Mouse (Mus musculus) forebrain, embryonic 15.5 days (tissue): ENCODE results near the gene Grk6. TPM values are rescaled to one million over a fixed set of nuclear protein-coding genes. Genes with fewer than 3 reads are reported as not detected.
A peak's percentile ranks its signal among the peaks of the same experiment; 100 is the strongest.

ENCODE experiments used
- ATAC-seq: fragments of 200-750 bp; cut with Nextera tagmentation; replicated peaks from 2 replicates; pipeline ENCODE4 v1.8.0; 2017; ENCODE audit warnings: mild to moderate bottlenecking, moderate TSS enrichment, moderate library complexity
- H3K27ac ChIP-seq: fragments of 300-500 bp; sonication (generic); replicated peaks from 2 replicates; pipeline ENCODE4 v1.5.1; 2015; ENCODE audit warnings: mild to moderate bottlenecking, inconsistent platforms
- H3K27me3 ChIP-seq: fragments of 300-500 bp; sonication (generic); 2 replicates; pipeline ENCODE4 v1.6.1; 2015; ENCODE audit warnings: inconsistent platforms
- H3K36me3 ChIP-seq: fragments of 300-500 bp; sonication (generic); 2 replicates; pipeline ENCODE4 v1.6.1; 2015; ENCODE audit warnings: mild to moderate bottlenecking, inconsistent platforms
- H3K4me1 ChIP-seq: fragments of 300-500 bp; sonication (generic); 2 replicates; pipeline ENCODE4 v1.6.1; 2015; ENCODE audit warnings: inconsistent platforms
- H3K4me2 ChIP-seq: fragments of 300-500 bp; sonication (generic); replicated peaks from 2 replicates; pipeline ENCODE4 v1.6.1; 2015; ENCODE audit warnings: mild to moderate bottlenecking, inconsistent platforms
- H3K4me3 ChIP-seq: fragments of 300-500 bp; sonication (generic); 2 replicates; pipeline ENCODE4 v1.5.1; 2015; ENCODE audit warnings: mild to moderate bottlenecking, inconsistent platforms
- H3K9ac ChIP-seq: fragments of 300-500 bp; sonication (generic); replicated peaks from 2 replicates; pipeline ENCODE4 v1.6.1; 2015; ENCODE audit warnings: mild to moderate bottlenecking, inconsistent platforms
- H3K9me3 ChIP-seq: fragments of 300-500 bp; sonication (generic); 2 replicates; pipeline ENCODE4 v1.6.1; 2016; ENCODE audit warnings: inconsistent platforms
- WGBS: fragments of 180-500 bp; shearing (Covaris S2); methylation state at CpG from one replicate; pipeline ENCODE4 v1.1.7; 2015; ENCODE audit warnings: mixed read lengths; 5-methylcytosine and 5-hydroxymethylcytosine counted together
- polyA plus RNA-seq: library from polyadenylated mRNA; unstranded; fragments of >200 nt; fragmentation: Nextera tagmentation; extraction: Ambion mirVana; gene quantifications from 2 replicates; pipeline ENCODE4 v1.2.1, GENCODE M21; 2015

The Grk6 gene
- polyA plus RNA-seq, 1 experiment from 2014 or later, result 46.1 TPM

DNA sequence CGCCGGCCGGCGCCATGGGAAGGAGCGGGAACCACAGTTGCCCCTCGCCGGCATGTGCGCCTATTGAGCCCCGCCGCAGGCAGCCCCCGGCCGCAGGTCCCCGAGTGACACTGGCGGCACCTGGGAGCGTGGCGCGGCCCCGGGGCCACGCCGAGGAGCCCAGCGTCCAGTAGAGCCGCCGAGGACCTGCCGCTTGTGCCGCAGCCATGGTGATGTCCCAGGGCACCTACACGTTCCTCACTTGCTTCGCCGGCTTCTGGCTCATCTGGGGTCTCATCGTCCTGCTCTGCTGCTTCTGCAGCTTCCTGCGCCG lies 26.9 kb downstream of the Grk6 start:
- peak overlapping the region; percentile 54 for H3K4me3 ChIP-seq
- no peak for ATAC-seq
- H3K4me1 ChIP-seq, result peaks cover 85% of the 10 kb centered on the region
- under 1% methylated on average over 31 of the region's 31 CpGs for WGBS
- no peaks in the 10 kb centered on the region for H3K27me3 ChIP-seq
- H3K9me3 ChIP-seq, result no peaks in the 10 kb centered on the region
- peak overlapping the region; percentile 92 for H3K27ac ChIP-seq
- H3K36me3 ChIP-seq, result peaks cover 31% of the 10 kb centered on the region
- peak overlapping the region; percentile 75 for H3K9ac ChIP-seq
- peak overlapping the region; percentile 99 for H3K4me2 ChIP-seq

DNA sequence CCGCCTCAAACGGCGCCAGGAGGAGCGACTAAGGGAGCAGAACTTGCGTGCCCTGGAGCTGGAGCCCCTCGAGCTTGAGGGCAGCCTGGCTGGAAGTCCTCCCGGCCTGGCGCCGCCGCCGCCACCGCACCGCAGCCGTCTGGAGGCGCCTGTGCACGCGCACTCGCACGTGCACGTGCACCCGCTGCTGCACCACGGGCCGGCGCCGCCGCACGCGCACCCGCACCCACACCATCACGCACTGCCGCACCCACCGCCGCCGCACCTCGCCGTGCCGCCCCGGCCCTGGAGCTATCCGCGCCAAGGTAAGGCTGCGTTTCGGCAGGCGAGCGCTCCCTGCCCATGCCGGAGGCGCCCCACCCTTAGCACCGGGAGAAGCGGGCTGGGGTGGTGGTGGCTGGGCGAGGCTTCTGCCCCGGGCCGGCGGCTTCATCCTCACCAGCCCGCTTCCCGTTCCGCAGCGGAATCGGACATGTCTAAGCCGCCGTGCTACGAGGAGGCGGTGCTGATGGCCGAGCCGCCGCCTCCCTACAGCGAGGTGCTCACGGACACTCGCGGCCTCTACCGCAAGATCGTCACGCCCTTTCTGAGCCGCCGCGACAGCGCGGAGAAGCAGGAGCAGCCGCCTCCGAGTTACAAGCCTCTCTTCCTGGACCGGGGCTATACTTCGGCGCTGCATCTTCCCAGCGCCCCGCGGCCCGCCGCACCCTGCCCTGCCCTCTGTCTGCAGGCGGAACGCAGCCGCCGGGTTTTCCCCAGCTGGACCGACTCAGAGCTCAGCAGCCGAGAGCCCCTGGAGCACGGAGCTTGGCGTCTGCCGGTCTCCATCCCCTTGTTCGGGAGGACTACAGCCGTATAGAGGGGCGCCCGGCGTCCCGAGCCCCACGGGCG lies 27.5 kb downstream of the Grk6 start:
- Histone ChIP-seq H3K27ac (peak overlapping the region; percentile 92), H3K4me1 (peaks cover 81% of the 10 kb centered on the region), H3K4me3 (peak overlapping the region; percentile 54), H3K4me2 (peak overlapping the region; percentile 99), H3K9ac (peak overlapping the region; percentile 75), H3K9me3 (no peaks in the 10 kb centered on the region), H3K27me3 (no peaks in the 10 kb centered on the region), H3K36me3 (peaks cover 37% of the 10 kb centered on the region)
- peak; percentile 51 for ATAC-seq
- under 1% methylated on average over 102 of the region's 103 CpGs for WGBS

DNA sequence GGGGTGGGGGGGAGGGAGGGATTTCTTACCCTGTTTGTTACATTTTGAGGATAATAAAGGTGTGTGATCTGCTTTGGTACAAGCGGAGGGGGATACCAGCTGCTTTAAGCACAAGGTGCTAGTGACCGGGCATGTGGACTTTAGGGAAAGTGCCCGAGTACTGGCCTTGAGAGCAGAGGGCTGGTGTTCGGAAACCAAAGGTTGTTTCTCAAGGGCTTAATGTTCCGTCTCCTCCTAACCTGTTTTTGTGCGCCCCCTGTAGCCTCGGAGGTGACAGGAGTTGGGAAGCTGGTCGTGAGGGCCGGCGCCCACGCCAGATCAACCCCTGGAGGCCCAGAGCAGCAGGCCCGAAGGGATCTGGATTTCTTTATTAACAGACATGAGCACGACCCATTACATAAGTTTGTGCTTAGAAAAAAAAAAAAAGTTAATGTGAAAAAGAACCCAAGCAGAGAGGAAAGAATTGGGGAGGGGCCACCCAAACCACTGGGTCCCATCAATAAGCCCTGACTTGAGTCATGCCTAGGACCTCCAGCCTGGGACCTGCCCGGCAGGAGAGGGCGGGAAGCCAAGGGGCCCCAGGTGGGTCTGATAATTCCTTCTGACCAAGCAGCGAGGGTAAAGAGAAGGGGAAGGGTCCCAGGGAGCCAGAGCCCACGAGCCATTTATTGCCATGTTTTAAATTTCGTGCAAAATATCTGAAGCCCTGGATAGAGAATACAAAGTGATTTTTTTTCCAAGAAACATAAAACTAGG lies 28.4 kb downstream of the Grk6 start:
- Histone ChIP-seq H3K9me3 (no peaks in the 10 kb centered on the region), H3K9ac (peak overlapping the region; percentile 75), H3K4me2 (peak overlapping the region; percentile 99), H3K4me1 (peaks cover 80% of the 10 kb centered on the region), H3K4me3 (peak overlapping the region; percentile 54), H3K27ac (peak overlapping the region; percentile 92), H3K27me3 (no peaks in the 10 kb centered on the region), H3K36me3 (peaks cover 44% of the 10 kb centered on the region)
- no peak for ATAC-seq
- 22% methylated on average over 18 of the region's 18 CpGs for WGBS

DNA sequence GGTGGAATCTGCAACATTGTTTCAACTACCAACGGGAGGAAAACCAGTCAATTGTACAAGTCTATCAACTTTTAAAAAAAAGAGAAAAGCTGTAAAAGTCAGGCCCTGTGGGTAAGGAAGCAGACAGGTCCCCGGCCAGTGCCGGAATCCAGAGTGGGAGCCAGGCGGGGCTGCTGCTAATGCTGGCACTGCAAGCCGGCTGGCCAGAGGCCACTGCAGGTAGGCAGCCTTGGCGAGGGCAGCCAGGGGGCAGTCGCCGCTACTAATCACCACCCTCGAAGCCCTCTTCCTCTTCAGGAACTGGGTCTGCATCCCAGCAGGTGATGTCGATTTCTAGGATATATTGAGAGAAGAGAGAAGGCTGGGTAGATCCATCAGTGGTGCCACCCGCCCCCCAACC lies 29.1 kb downstream of the Grk6 start:
- Histone ChIP-seq H3K4me1 (peaks cover 74% of the 10 kb centered on the region), H3K27ac (peak overlapping the region; percentile 92), H3K4me3 (no peak overlapping the region), H3K9ac (0 out of 2 replicates have a peak overlapping the region, but pooled peaks have one; percentile 75), H3K4me2 (no peak overlapping the region), H3K9me3 (no peaks in the 10 kb centered on the region), H3K36me3 (peaks cover 49% of the 10 kb centered on the region), H3K27me3 (no peaks in the 10 kb centered on the region)
- no peak for ATAC-seq
- WGBS, result 41% methylated on average over 11 of the region's 11 CpGs

DNA sequence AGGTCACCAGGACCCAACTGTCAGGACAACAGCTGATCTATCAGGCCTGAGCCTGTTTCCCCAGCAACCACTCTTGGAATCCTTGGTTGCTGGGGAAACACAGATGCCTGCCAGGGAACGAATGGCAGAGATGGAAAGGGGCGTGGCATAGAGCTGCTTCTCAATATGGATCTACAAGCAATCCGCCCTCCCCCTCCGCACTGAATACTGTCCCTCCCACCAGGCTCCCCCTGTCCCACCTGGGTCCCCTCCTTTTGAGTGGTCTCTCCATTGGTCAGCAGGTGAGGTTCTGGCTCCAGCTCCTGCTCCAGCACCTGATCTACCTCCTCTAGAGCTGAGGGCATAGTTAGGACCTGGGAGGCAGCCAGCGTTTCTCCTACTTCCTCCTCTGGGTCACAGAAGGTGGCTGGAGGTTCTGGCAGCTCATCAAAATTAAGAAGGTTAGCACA lies 29.8 kb downstream of the Grk6 start:
- no peaks in the 10 kb centered on the region for H3K9me3 ChIP-seq
- no peaks in the 10 kb centered on the region for H3K27me3 ChIP-seq
- WGBS, result 9% methylated on average over 5 of the region's 5 CpGs
- H3K27ac ChIP-seq, result peak overlapping the region; percentile 92
- H3K36me3 ChIP-seq, result peaks cover 56% of the 10 kb centered on the region
- H3K4me2 ChIP-seq, result peak overlapping the region; percentile 10; the same call in 1 of the 2 replicates
- peaks cover 67% of the 10 kb centered on the region for H3K4me1 ChIP-seq
- H3K4me3 ChIP-seq, result no peak overlapping the region
- peak; percentile 23; the same call in 1 of the 2 replicates for ATAC-seq
- 0 out of 2 replicates have a peak overlapping the region, but pooled peaks have one; percentile 12 for H3K9ac ChIP-seq

DNA sequence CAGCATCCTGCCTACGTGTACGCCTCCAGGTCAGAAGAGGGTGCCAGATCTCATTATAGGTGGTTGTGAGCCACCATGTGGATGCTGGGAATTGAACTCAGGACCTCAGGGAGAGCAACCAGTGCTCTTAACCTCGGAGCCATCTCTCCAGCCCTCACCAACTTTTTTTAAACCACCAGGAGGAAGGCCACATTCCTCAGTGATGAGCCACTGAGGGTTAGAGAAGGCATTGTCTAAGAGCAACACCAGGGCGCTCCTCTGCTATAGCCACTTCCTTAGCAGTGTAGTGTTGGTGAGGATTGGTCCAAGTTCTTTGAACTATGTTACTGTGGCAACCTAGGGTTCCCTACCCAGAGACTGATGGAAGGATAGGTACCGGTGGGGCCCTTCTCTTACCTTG lies 30.9 kb downstream of the Grk6 start:
- H3K36me3 ChIP-seq, result peaks cover 67% of the 10 kb centered on the region
- H3K4me3 ChIP-seq, result no peak overlapping the region
- WGBS, result 88% methylated on average over 5 of the region's 5 CpGs
- H3K4me2 ChIP-seq, result no peak overlapping the region
- H3K27me3 ChIP-seq, result no peaks in the 10 kb centered on the region
- H3K27ac ChIP-seq, result peak overlapping the region; percentile 92; the same call in 1 of the 2 replicates
- no peaks in the 10 kb centered on the region for H3K9me3 ChIP-seq
- no peak for ATAC-seq
- H3K4me1 ChIP-seq, result peaks cover 56% of the 10 kb centered on the region
- no peak overlapping the region for H3K9ac ChIP-seq

DNA sequence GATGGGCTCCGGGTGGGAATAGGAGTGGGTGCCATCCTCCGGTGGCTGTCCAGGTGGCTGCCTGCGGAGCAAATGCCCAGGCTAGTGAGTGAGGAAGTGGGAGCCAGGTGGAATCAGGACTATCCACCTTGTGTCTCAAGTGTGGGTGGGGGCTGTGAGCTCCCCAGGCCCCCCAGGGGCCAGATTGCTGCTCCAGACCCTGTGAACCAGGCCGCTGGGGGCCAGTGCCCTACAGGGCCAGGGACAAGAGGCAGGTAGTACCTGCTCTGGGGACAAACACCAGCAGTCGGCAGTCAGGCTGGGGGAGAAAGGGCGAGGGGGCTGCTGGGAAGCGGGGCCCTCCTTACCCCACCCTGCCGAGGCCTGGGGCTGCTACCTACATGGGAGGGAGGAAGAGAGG lies 31.4 kb downstream of the Grk6 start:
- H3K4me1 ChIP-seq, result peaks cover 51% of the 10 kb centered on the region
- no peak overlapping the region for H3K9ac ChIP-seq
- no peak overlapping the region for H3K4me3 ChIP-seq
- H3K27me3 ChIP-seq, result no peaks in the 10 kb centered on the region
- WGBS, result 95% methylated on average over 8 of the region's 8 CpGs
- no peak overlapping the region for H3K4me2 ChIP-seq
- peak overlapping the region; percentile 92; the same call in 1 of the 2 replicates for H3K27ac ChIP-seq
- peaks cover 72% of the 10 kb centered on the region for H3K36me3 ChIP-seq
- no peaks in the 10 kb centered on the region for H3K9me3 ChIP-seq
- ATAC-seq, result no peak

DNA sequence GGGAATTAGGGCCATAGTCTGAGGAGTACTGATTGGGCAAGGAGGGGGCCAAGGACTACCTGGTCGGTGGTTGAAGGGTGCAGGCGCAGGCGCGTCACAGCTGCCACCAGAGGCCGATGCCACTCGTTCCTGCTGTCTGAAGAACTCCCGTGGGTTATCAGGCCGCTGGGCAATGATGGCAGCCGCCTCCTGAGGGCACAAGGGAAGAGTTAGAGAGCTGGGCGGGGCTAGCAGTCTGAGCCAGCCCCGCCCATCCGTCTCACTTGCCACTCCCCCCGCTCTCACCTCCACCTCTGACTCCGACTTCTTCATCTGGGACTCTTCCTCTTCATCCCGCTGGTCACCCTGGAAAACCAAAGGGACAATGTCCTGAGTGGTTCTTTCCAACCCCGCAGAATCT lies 32.6 kb downstream of the Grk6 start:
- Histone ChIP-seq H3K9me3 (no peaks in the 10 kb centered on the region), H3K27me3 (no peaks in the 10 kb centered on the region)
- ATAC-seq, result no peak

DNA sequence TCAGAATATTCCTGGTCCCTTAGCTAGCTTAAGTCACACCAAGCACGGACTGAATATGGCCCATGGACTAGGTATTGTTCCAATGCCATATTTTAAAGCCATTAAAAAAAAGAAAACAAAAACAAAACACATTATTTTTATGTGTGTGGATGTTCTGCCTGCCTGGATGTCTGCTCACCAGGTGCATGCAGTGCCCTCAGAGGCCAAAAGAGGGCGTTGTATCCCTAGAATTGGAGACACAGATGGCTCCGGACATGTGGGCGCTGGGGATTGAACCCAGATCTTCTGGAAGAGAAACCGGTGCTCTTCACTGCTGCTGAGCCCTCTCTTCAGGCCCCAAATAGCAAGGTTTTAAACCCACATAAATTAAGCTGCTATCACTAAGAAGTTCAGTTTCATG lies 33.2 kb downstream of the Grk6 start:
- Histone ChIP-seq H3K27ac (peak overlapping the region; percentile 31; the same call in 1 of the 2 replicates), H3K27me3 (no peaks in the 10 kb centered on the region), H3K9me3 (no peaks in the 10 kb centered on the region), H3K4me3 (no peak overlapping the region), H3K9ac (no peak overlapping the region), H3K4me1 (peaks cover 47% of the 10 kb centered on the region), H3K36me3 (peaks cover 89% of the 10 kb centered on the region), H3K4me2 (no peak overlapping the region)
- WGBS, result 48% methylated on average over 5 of the region's 5 CpGs
- ATAC-seq, result no peak

More for the DNA sequence above, 32.6 kb downstream of the Grk6 start:
- Histone ChIP-seq H3K27ac (peak overlapping the region; percentile 31; the same call in 1 of the 2 replicates), H3K36me3 (peaks cover 85% of the 10 kb centered on the region), H3K4me1 (peaks cover 47% of the 10 kb centered on the region), H3K4me2 (no peak overlapping the region), H3K9ac (no peak overlapping the region), H3K4me3 (no peak overlapping the region)
- WGBS, result 70% methylated on average over 16 of the region's 16 CpGs

DNA sequence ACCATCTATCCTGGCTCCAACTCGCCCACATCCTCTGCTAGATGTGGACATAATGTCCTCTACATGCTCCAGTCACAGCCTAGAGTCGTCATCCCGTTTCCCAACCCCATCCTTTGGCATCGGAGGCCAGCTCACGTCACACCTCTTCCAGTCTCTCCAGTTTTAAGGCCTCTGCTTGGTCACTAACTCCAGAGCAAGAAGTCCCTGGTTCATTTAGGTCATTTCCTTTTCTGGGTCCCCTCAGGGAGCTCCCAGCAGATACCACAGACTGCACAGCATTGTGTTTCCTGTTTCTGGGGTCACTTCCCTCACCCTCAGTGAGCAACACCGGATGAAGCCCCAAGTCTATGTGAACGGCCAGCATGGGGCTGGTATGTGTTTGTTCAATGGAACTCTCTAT lies 34.1 kb downstream of the Grk6 start:
- Histone ChIP-seq H3K27ac (no peak overlapping the region), H3K27me3 (no peaks in the 10 kb centered on the region), H3K4me3 (no peak overlapping the region), H3K4me1 (peaks cover 47% of the 10 kb centered on the region), H3K9ac (no peak overlapping the region), H3K4me2 (no peak overlapping the region), H3K9me3 (no peaks in the 10 kb centered on the region), H3K36me3 (peaks cover 82% of the 10 kb centered on the region)
- no peak for ATAC-seq
- 86% methylated on average over 7 of the region's 7 CpGs for WGBS

DNA sequence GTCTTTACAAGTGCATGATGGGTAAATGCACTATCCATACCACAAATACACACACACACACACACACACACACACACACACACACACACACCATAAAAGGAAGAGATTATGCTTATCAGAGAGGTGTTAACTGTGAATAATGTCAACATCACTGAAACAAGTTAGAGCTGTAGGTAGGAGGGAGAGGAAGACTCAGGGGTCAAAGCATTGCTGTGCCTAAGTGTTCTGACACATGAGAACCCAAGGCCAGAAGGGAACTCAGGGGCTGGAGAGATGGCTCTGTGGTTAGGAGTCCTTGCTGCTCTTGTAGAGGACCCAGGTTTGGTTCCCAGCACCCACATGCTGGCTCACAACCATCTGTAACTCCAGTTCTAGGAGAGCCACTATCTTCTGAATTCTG lies 35.1 kb downstream of the Grk6 start:
- ATAC-seq, result no peak
- Histone ChIP-seq H3K4me3 (no peak overlapping the region), H3K9ac (no peak overlapping the region), H3K27me3 (no peaks in the 10 kb centered on the region), H3K4me1 (peaks cover 47% of the 10 kb centered on the region), H3K27ac (no peak overlapping the region), H3K4me2 (no peak overlapping the region), H3K36me3 (peaks cover 78% of the 10 kb centered on the region), H3K9me3 (no peaks in the 10 kb centered on the region)

DNA sequence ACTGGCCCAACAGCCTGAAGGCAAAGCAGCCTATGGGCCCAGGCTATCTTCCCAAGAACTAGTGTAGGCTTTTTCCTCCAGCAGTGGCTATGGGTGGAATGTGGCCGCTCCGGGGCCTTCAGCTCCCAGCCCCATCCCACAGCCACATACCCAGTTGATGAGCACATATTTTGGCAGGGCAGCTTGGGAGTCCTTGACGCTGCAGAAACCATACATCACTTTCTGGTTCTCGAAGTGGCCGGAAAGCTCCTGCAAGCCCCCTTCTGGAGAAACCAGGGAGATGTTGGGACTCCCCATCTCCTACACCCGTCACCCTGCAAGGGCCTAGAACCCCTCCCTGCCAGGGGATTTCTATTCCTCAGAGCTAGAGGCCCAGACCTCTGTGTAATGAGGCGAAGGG lies 37.7 kb downstream of the Grk6 start:
- 82% methylated on average over 7 of the region's 7 CpGs for whole genome bisulfite sequencing
- H3K27me3 ChIP-seq, result no peaks in the 10 kb centered on the region
- no peak for ATAC-seq
- H3K4me3 ChIP-seq, result peak overlapping the region; percentile 73; the same call in 1 of the 2 replicates
- peaks cover 52% of the 10 kb centered on the region for H3K36me3 ChIP-seq
- peaks cover 52% of the 10 kb centered on the region for H3K4me1 ChIP-seq
- peak overlapping the region; percentile 96 for H3K4me2 ChIP-seq
- peak overlapping the region; percentile 99 for H3K9ac ChIP-seq
- H3K27ac ChIP-seq, result peak overlapping the region; percentile 98
- no peaks in the 10 kb centered on the region for H3K9me3 ChIP-seq
